Mouse (Mus musculus): Measurements from ENCODE around the gene Hils1. TPM values are rescaled to one million over a fixed set of nuclear protein-coding genes. Genes with fewer than 3 reads are reported as not detected.

Gene Hils1
- polyA plus RNA-seq, 1 experiment from 2014 or later: 0.15 TPM

DNA sequence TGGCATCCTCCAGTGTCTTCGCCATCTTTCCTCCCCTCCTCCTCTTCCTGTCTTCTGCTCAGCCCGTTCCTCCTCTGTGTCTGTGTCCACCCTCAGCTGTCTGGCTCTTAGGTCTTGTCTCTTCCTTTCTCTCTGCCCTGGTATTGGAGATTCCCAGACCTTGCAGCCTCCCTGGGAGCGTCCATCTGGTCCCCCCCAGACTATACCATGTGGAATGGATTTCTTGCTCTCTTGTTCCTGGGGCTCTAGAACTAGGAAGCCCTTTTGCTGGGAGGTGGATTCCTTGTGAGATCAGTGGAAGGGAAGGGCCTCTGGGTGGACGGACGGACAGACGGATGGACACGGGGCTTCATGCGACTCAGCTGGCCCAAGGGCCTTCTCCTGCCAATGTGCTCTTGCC is 28.7 kb downstream of the Hils1 start:
- H3K4me2 ChIP-seq: peak overlapping the region; percentile 98
- H3K9me3 ChIP-seq (replicated peaks): no peaks in the 10 kb centered on the region
- no peak overlapping the region for H3K27ac ChIP-seq
- no peaks in the 10 kb centered on the region for H3K27me3 ChIP-seq
- H3K36me3 ChIP-seq: peaks cover 42% of the 10 kb centered on the region; the same call in 1 of the 2 replicates
- peaks cover 78% of the 10 kb centered on the region for H3K4me1 ChIP-seq (replicated peaks)
- no peak overlapping the region; the same call in 1 of the 2 replicates for H3K9ac ChIP-seq
- WGBS: 78% methylated on average over 8 of the region's 8 CpGs
- no peak for ATAC-seq (replicated peaks; ENCODE audit: insufficient number of reproducible peaks, insufficient read depth, low FRiP score, low read depth)
- H3K4me3 ChIP-seq: no peak overlapping the region

DNA sequence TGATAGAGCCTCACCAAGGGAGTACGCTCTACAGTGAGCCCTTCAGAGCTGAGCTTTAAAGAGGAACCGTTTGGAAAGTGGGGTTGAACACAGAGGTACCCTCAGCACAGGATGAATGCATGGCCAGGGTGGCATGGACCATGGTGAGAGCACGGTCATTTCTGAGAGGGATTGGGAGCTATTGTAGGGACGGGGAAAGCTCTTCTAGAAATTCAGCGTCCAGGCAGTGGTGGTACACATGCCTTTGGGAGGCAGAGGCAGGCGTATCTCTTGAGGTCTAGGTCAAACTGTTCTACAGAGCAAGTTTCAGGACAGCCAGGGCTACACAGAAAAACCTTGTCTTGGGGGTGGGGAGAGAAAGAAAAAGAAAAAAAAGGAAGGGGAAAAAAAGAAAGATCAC is 29.6 kb downstream of the Hils1 start:
- H3K4me3 ChIP-seq: no peak overlapping the region
- no peak overlapping the region for H3K4me2 ChIP-seq
- H3K4me1 ChIP-seq (replicated peaks): peaks cover 79% of the 10 kb centered on the region
- H3K27me3 ChIP-seq: no peaks in the 10 kb centered on the region
- peaks cover 49% of the 10 kb centered on the region for H3K36me3 ChIP-seq
- ATAC-seq (replicated peaks; ENCODE audit: insufficient number of reproducible peaks, insufficient read depth, low FRiP score, low read depth): no peak
- no peak overlapping the region for H3K9ac ChIP-seq
- H3K9me3 ChIP-seq (replicated peaks): no peaks in the 10 kb centered on the region
- WGBS: 90% methylated on average over 6 of the region's 6 CpGs
- H3K27ac ChIP-seq: no peak overlapping the region

DNA sequence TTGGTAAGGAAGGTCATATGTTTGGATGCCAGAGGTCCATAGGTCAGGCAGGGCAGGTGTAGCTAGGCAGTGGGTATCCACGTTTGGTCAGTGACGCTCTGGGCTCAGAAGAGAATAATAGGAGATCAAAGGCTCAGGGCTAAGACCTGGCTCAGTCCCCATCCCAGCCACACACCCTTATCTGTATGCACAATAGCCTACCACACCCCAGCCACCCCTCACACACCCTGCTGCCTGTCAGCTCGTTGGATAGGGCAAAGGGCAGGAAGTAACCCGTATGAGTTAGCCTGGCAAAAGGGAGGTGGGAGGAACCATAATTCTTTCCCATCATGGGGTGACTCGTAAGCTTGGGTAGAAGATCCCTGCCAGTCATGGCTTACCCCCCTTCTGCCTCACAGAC is 30.2 kb downstream of the Hils1 start:
- no peak for ATAC-seq (replicated peaks; ENCODE audit: insufficient number of reproducible peaks, insufficient read depth, low FRiP score, low read depth)
- H3K27ac ChIP-seq: 0 out of 2 replicates have a peak overlapping the region, but pooled peaks have one; percentile 7
- no peak overlapping the region for H3K9ac ChIP-seq
- H3K4me3 ChIP-seq: no peak overlapping the region
- WGBS: 46% methylated on average over 5 of the region's 5 CpGs
- no peak overlapping the region for H3K4me2 ChIP-seq
- H3K4me1 ChIP-seq (replicated peaks): peaks cover 73% of the 10 kb centered on the region
- no peaks in the 10 kb centered on the region for H3K9me3 ChIP-seq (replicated peaks)
- H3K27me3 ChIP-seq: no peaks in the 10 kb centered on the region
- peaks cover 55% of the 10 kb centered on the region for H3K36me3 ChIP-seq

DNA sequence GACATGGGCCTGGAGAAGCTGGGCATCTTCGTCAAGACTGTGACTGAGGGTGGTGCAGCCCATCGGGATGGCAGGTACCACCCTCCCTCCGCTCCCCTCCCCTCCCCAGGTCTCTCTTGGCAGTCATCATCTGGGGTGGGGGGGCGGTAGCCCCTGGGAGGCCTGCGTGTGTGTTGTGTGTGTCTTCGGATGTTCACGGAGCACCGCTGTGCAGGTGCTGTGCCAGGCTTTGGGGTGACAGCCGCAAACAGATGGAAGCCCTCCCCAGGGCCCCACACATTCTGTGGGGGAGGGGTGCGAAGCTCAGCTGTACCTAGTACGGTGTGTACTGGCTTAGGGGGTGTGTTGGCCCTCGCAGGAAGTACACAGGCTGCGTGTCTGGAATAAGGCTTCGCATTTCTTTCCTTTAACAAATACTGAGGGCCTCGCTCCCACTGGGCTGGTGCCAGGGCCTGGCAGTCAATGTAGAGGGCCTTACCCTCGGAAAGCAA is 30.7 kb downstream of the Hils1 start:
- 0 out of 2 replicates have a peak overlapping the region, but pooled peaks have one; percentile 7 for H3K27ac ChIP-seq
- H3K4me1 ChIP-seq (replicated peaks): peaks cover 68% of the 10 kb centered on the region
- no peaks in the 10 kb centered on the region for H3K27me3 ChIP-seq
- no peak overlapping the region; the same call in 1 of the 2 replicates for H3K4me2 ChIP-seq
- no peak overlapping the region for H3K9ac ChIP-seq
- peaks cover 60% of the 10 kb centered on the region for H3K36me3 ChIP-seq
- ATAC-seq (replicated peaks; ENCODE audit: insufficient number of reproducible peaks, insufficient read depth, low FRiP score, low read depth): no peak
- no peak overlapping the region for H3K4me3 ChIP-seq
- H3K9me3 ChIP-seq (replicated peaks): no peaks in the 10 kb centered on the region
- 70% methylated on average over 16 of the region's 16 CpGs for WGBS

DNA sequence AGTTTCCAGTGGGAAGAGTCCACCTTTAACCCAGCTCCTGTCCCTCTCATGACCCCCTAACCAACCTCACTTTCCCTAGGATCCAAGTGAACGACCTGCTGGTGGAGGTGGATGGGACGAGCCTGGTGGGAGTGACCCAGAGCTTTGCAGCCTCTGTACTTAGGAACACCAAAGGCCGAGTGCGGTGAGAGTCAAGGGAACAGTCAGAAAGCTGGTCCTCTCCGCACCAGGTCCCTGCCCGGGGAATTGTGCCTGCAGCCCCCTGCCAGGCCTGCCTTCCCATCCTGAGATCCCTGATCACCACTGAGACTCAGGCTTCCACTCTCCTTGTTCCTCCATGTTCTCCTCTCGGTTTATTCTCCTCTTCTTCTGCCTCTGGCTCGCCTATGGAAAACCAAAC is 32.7 kb downstream of the Hils1 start:
- 64% methylated on average over 8 of the region's 8 CpGs for WGBS
- ATAC-seq (replicated peaks; ENCODE audit: insufficient number of reproducible peaks, insufficient read depth, low FRiP score, low read depth): no peak
- H3K9me3 ChIP-seq (replicated peaks): no peaks in the 10 kb centered on the region
- H3K9ac ChIP-seq: no peak overlapping the region
- peaks cover 56% of the 10 kb centered on the region for H3K4me1 ChIP-seq (replicated peaks)
- H3K36me3 ChIP-seq: peaks cover 74% of the 10 kb centered on the region
- no peak overlapping the region for H3K4me3 ChIP-seq
- H3K4me2 ChIP-seq: no peak overlapping the region
- peak overlapping the region; percentile 20 for H3K27ac ChIP-seq
- H3K27me3 ChIP-seq: no peaks in the 10 kb centered on the region

DNA sequence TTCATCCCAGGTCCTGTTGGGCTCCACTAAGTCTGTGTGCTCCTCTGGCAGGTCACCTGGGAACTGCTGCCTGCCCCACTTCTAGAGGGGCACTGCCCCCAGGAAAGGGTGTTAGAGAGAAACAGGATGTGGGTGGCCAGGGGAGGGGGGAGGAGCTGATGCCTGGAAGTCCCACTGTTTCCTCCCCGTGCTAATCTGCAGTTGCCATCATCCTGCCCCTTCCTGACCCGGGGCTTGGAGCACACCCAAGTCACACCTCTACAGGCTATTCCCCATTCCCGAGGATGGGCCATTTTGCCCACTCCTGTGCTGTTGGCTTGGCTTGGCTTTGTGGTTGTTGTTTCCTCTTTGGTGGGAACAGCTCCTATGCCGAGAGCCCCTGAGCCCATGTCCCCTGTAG is 33.2 kb downstream of the Hils1 start:
- Histone ChIP-seq H3K9me3 (replicated peaks) (no peaks in the 10 kb centered on the region), H3K9ac (no peak overlapping the region), H3K27ac (peak overlapping the region; percentile 56), H3K4me2 (peak overlapping the region; percentile 14; the same call in 1 of the 2 replicates), H3K4me1 (replicated peaks) (peaks cover 52% of the 10 kb centered on the region), H3K36me3 (peaks cover 78% of the 10 kb centered on the region), H3K27me3 (no peaks in the 10 kb centered on the region), H3K4me3 (no peak overlapping the region)
- WGBS: 27% methylated on average over 4 of the region's 4 CpGs
- ATAC-seq (replicated peaks; ENCODE audit: insufficient number of reproducible peaks, insufficient read depth, low FRiP score, low read depth): no peak

DNA sequence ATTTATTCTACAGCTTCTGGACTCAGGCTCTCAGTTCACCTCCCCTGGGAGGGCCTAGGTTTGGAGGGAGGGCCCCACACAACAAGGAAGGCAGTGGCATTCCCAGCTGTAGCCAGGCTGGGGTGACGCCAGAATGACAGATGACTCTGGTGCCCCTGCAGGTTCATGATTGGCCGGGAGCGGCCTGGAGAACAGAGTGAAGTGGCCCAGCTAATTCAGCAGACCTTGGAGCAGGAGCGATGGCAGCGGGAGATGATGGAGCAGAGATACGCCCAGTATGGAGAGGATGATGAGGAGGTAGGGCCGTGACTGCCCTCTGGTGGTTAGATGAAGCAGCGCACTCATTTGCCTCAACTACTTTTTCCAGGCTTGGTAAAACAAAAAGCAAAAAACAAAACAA is 33.7 kb downstream of the Hils1 start:
- WGBS: 8% methylated on average over 8 of the region's 8 CpGs
- Histone ChIP-seq H3K4me2 (peak overlapping the region; percentile 14; the same call in 1 of the 2 replicates), H3K4me3 (no peak overlapping the region), H3K9ac (no peak overlapping the region), H3K36me3 (peaks cover 80% of the 10 kb centered on the region), H3K27me3 (no peaks in the 10 kb centered on the region), H3K9me3 (replicated peaks) (no peaks in the 10 kb centered on the region), H3K27ac (peak overlapping the region; percentile 56), H3K4me1 (replicated peaks) (peaks cover 51% of the 10 kb centered on the region)
- peak; percentile 20 for ATAC-seq (replicated peaks; ENCODE audit: insufficient number of reproducible peaks, insufficient read depth, low FRiP score, low read depth)

DNA sequence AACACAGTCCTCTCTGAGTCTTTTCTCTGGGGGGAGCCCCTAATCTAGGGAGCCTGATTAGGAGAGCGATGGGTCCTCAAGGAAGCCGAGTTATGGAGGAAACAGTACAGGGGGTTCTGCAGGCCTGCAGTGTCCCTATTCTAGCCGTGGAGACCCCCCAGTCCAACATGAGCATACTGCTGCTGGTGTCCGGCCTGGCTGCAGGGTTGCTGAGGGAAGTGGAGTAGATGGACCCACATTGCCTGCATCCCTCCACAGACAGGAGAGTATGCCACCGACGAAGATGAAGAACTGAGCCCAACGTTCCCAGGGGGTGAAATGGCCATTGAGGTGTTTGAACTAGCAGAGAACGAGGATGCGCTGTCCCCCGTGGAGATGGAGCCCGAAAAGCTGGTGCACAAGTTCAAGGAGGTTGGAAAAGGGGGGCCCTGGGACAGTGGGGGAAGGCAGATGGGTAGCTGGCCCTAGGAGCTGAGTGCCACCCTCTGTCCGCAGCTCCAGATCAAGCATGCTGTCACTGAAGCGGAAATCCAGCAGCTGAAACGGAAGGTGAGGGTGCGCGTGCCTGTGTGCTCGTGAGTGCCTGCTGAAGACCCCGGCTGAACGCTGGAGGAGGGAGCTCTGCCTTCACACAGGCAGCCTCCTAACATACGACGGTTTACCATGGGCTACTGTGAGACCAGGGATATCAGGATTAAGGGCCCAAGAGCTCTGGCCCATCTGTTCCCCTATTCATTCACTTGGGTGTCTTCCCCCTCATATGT is 34.4 kb downstream of the Hils1 start:
- no peak for ATAC-seq (replicated peaks; ENCODE audit: insufficient number of reproducible peaks, insufficient read depth, low FRiP score, low read depth)
- Histone ChIP-seq H3K4me2 (no peak overlapping the region), H3K36me3 (peaks cover 75% of the 10 kb centered on the region), H3K27me3 (no peaks in the 10 kb centered on the region), H3K4me3 (no peak overlapping the region), H3K27ac (no peak overlapping the region), H3K9ac (no peak overlapping the region), H3K9me3 (replicated peaks) (no peaks in the 10 kb centered on the region), H3K4me1 (replicated peaks) (peaks cover 51% of the 10 kb centered on the region)
- WGBS: 84% methylated on average over 21 of the region's 21 CpGs

DNA sequence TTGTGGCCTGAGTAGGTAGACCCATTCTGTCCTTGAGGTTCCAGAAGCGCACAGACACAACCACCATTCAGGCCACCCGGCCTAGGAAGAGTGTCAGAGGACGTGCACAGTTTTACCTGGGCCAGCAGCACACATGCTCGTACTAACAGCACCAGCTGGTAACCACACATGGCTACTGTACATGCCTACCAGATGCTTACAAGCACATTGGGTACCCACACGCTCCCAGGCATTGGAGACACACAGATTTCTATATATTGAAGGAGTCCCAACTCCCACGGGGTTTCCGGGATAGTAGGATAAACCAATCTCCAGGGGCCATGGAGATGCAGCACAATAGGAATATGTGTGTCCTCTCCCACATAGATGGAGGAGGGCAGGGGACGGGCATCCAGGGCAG is 35.3 kb downstream of the Hils1 start:
- H3K27me3 ChIP-seq: no peaks in the 10 kb centered on the region
- H3K36me3 ChIP-seq: peaks cover 65% of the 10 kb centered on the region

DNA sequence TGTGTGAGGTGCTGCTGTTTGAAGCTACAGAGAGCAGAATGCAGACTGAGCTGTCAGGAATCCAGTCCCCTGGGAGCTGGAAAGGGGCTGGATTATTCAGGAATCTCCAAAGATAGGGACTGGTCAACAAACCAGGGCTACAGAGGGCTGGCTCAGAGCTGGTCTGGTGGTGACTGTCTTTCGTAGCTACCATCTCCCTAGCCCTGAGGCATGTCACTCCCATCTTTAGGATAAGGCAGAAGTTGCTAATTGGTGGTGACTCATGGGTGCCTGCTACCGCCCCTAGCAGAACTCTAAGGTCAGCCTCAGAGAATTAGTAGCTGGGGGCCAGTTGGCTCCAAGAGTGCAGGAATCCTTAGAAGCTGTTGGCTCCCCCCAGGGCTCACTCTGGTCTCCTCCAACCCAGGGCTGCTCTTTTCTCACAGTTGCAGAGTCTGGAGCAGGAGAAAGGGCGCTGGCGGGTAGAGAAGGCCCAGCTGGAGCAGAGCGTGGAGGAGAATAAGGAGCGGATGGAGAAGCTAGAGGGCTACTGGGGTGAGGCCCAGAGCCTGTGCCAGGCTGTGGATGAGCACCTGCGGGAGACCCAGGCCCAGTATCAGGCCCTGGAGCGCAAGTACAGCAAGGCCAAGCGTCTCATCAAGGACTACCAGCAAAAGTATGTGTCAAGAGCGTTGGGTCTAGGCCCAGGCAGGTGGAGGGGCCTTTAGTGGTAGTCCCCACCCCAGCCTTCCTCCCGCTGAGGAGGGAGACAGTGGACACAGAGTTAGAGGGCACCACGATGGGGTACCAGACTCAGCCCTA is 36.9 kb downstream of the Hils1 start:
- Histone ChIP-seq H3K4me3 (no peak overlapping the region), H3K4me1 (replicated peaks) (peaks cover 52% of the 10 kb centered on the region), H3K36me3 (peaks cover 51% of the 10 kb centered on the region), H3K9ac (no peak overlapping the region), H3K9me3 (replicated peaks) (no peaks in the 10 kb centered on the region), H3K27me3 (no peaks in the 10 kb centered on the region), H3K4me2 (no peak overlapping the region), H3K27ac (peak overlapping the region; percentile 41; the same call in 1 of the 2 replicates)
- 74% methylated on average over 12 of the region's 12 CpGs for WGBS
- no peak for ATAC-seq (replicated peaks; ENCODE audit: insufficient number of reproducible peaks, insufficient read depth, low FRiP score, low read depth)

More for the DNA sequence above, 35.3 kb downstream of the Hils1 start:
- H3K4me2 ChIP-seq: no peak overlapping the region
- H3K4me3 ChIP-seq: no peak overlapping the region
- no peak overlapping the region for H3K9ac ChIP-seq
- no peak overlapping the region for H3K27ac ChIP-seq
- peaks cover 50% of the 10 kb centered on the region for H3K4me1 ChIP-seq (replicated peaks)
- no peaks in the 10 kb centered on the region for H3K9me3 ChIP-seq (replicated peaks)
- ATAC-seq (replicated peaks; ENCODE audit: insufficient number of reproducible peaks, insufficient read depth, low FRiP score, low read depth): no peak
- 91% methylated on average over 8 of the region's 8 CpGs for WGBS

DNA sequence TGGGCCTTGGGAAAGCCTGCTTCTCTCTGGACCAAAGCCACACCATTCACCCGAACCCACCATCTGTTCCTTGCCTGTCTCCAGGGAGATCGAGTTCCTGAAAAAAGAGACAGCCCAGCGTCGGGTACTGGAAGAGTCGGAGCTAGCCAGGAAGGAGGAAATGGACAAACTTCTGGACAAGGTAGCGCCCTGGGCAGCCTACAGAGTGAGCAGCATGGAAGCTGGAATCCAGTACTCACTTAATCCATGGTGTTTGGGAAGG is 37.5 kb downstream of the Hils1 start:
- Histone ChIP-seq H3K9ac (no peak overlapping the region), H3K4me1 (replicated peaks) (peaks cover 52% of the 10 kb centered on the region)

More for the DNA sequence above, 37.5 kb downstream of the Hils1 start:
- Histone ChIP-seq H3K4me2 (no peak overlapping the region), H3K9me3 (replicated peaks) (no peaks in the 10 kb centered on the region), H3K27me3 (no peaks in the 10 kb centered on the region), H3K27ac (no peak overlapping the region), H3K4me3 (no peak overlapping the region), H3K36me3 (peaks cover 46% of the 10 kb centered on the region)
- no peak for ATAC-seq (replicated peaks; ENCODE audit: insufficient number of reproducible peaks, insufficient read depth, low FRiP score, low read depth)
- 58% methylated on average over 6 of the region's 6 CpGs for WGBS

Measured in heart, embryonic 15.5 days (tissue).